Mouse (Mus musculus) liver, adult (tissue): Measurements from ENCODE around the gene Cdc26.

ENCODE experiments used
- GATA4 ChIP-seq: IDR thresholded peaks from 2 replicates; pipeline ENCODE4 v1.6.1; 2014; ENCODE audit warnings: mild to moderate bottlenecking, low read length; ENCODE audit not compliant: insufficient replicate concordance

Gene Cdc26

GRCm38 (mm10) chr4:62359256-62359775 is 49.1 kb downstream of the Cdc26 start:
- TF ChIP-seq GATA4, result no peak

GRCm38 (mm10) chr4:62357631-62358148 is 50.8 kb downstream of the Cdc26 start:
- TF ChIP-seq GATA4, result no peak

GRCm38 (mm10) chr4:62349371-62349770 is 59.1 kb downstream of the Cdc26 start:
- no peak for TF ChIP-seq GATA4

- TF ChIP-seq GATA4, result no peak
These were observed 60.1 kb downstream of the Cdc26 start for GRCm38 (mm10) chr4:62348329-62348705.

GRCm38 (mm10) chr4:62347605-62348328 is 60.7 kb downstream of the Cdc26 start:
- TF ChIP-seq GATA4, result peak; percentile 61

GRCm38 (mm10) chr4:62345827-62346226 is 62.6 kb downstream of the Cdc26 start:
- no peak for TF ChIP-seq GATA4

GRCm38 (mm10) chr4:62344000-62344399 is 64.4 kb downstream of the Cdc26 start:
- no peak for TF ChIP-seq GATA4

GRCm38 (mm10) chr4:62338536-62338935 is 69.9 kb downstream of the Cdc26 start:
- TF ChIP-seq GATA4, result no peak
